Mouse (Mus musculus) lung, postnatal 0 days (tissue): ENCODE measurements around the gene Use1.

Experiments used
- CTCF ChIP-seq: IDR thresholded peaks from 2 replicates; pipeline ENCODE4 v1.5.1; 2016; ENCODE audit warnings: antibody characterized with exemption, mild to moderate bottlenecking
- EP300 ChIP-seq: IDR thresholded peaks from 2 replicates; pipeline ENCODE4 v1.6.1; 2016; ENCODE audit warnings: antibody characterized with exemption, mild to moderate bottlenecking, control low read depth

DNA sequence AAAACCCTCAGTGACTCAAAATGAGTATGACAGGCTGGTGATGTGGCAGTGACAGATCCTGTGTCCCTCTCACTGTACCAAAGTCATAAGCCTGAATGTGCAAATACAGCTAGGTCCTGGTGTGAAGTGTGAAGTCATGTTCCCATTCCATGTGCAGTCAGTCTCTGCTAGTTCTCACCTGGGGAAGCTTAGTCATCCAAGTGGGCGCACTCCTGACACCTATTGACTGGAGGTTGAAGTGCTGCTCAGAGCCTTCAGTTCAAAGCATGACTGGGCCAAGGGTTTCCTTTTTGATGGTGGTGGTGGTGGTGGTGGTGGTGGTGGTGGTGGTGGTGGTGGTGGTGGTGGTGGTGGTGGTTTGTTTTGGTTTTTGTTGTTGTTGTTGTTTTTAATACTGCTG, 41.8 kb upstream of the Use1 start:
- TF ChIP-seq CTCF (peak; percentile 65), EP300 (no peak)
